Mouse (Mus musculus): ENCODE data around the gene Parp3.
A peak's percentile ranks its signal among the peaks of the same experiment; 100 is the strongest.

Gene Parp3

DNA sequence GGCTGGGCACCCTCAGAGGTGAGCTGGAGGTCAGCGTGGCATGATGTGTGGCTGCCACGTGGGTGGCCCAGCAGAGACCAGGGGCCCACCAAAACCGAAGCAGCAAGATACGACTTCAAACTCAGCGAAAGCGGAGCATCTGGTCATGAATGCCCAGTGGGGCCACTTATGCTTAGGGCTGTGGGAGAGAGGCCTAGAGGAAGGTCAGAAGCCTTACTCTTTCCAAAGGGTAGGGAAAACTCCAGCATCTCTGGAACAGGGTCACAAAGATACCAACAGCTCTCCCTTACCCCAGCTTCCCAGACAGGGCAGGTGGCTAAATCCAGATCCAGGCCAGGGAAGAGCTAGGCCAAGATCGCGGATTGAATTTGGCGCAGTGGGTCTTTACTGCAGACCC, 19.6 kb downstream of the Parp3 start:
- DNase-seq (ENCODE audit: low spot score in 2 of 2) = no peak

DNA sequence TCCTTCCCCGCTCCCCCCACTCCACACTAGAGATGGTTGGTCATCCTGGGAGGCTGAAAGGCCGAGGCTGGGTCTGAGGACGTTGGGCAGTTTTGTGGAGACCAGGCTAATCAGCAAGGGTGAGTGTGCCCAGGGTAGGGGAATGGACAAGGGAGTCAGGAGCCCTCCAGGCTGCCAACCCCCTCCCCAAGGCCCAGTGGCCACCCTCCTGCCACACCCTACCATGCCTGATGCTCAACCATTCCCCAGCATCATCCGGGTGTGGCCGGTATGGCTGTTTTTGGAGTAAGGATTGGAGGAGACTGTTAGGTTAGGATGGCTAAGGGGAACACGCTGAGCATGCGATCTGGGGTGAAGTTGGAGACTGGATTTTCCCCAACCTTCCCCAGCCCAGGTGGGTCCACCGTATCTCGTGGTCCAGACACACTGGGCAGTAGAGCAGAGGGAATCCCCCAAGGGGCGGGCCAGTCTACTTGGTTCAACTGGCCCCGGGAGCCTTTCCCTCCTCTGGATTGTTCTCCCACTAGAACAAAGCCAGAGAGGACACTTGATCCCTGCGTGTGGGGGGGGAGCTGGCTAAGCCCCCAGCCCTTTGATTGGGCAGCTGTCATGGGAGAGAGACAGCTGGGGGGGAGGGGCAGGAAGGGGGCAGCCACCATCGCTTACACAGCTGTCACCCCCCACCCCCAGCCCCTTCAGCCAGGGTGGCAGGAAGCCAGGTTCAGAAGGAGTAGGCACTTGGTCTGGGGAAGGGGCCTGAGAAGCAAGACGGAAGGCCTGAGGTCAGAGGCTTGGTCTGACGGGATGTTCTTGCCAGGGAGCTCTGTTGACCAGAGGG, 20.2 kb downstream of the Parp3 start:
- no peak for DNase-seq (ENCODE audit: low spot score in 2 of 2)

DNA sequence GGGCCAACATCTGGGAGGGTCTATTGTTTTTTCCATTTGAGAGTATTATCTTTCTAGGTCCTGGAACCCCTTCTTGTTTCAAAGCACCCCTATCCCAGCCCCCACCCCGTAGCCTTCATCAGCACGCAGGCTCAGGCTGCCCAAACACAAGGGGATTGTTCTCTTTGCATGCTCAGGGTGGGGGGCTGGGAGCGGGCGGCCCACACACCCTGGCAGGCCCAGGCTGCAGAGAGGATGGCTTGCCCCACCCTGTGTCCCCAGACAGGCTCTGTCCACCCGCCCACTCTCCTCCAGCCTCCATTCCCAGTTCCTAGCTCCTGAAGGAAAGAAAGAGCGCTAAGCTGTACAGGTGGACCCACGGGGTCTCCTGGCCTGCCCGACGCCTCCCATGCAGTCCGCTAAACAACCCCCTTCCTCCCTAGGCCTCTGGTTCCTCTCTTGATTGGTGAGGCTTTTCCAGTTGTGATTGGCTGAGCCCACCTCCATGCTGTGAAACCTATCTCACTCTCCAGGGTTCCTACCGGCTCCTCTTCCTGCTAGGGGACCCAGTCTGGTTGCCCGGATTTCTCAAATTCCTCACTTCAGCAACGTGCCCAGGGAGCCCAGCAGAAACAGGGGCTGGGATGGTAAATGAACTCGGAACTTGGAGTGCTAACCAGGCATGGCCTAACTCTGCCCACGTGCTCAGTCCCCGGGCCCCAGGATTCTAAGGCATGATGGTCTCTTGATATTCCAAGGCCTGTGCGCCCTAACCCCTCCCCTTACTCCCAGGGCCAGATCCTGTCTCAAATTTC, 21.7 kb downstream of the Parp3 start:
- DNase-seq (ENCODE audit: low spot score in 2 of 2) = no peak

DNA sequence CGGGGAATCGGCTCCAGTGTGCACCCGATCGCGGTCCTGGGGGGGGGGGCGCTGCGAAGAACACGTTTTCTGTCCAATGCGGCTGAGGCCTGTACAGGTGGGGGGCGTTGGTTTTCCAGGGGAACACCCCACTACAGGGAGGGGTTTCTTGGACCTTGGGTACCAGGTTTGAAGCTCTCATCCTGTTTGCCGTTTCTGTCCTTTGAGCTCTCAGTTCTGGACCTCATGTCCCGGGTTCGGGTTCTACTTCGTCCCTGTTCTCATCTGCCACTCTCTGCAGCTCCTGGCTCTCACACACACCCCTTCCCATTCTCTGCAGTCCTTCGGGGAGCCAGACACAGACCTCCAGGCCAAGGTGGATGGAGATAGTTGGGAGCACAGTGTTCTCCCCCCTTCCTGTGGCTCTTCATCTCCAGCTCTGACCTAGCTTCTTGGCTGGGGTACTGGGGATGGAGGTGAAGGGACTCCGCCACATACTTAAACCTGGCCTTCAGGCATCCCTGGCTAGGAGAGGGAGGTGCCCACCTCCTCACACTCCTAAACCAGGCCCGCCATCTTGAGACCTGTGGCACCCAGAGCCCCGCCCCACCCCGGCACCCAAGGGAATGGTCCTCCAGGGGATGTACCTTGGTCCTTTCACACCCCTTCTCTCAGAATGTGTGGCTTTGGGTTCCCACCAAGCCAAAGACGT, 22.5 kb downstream of the Parp3 start:
- DNase-seq (ENCODE audit: low spot score in 2 of 2) = no peak

DNA sequence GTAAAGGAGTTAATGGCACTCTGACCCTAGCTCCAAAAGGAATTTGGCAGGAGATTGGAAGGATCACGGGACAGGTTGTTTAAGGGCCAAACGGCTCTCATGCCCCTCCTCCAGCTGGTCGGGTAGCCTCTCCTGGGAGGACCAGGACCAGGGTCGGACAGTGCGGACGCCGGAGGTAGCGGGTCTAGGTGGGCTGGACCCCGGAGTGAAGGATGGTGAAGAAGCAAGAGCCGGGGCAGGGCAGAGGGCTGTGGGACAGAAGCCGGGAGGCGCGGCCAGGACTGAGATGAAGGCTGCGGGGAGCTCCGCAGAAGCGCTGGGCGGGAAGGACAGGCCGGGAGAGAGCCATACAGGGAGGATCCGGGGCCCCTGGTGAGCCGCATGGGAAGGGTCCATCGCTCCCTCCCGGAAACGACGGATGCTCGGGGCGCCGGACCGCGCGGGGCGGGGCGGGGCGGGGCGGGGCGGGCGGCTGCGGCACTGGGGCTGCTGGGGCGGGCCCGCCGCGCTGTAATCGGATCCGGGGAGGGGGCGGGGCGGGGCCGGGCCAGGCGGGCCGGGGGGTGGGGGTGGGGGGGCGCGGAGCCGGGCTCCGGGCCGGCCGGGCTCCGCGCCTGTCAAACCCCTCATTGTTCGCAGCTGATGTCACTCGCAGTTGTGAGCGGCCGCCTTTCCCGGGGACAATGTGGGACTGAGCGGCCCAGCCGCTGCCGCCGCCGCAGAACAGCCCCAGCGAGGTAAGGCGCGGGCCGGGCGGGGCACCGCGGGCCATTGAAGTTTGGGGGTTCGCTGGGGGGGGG, 23.3 kb downstream of the Parp3 start, which contains the start of gene Pcbp4:
Gene Pcbp4 (plus strand): TSS at position 21 of the 800 bp plus-strand sequence.
- no peak for DNase-seq (ENCODE audit: low spot score in 2 of 2)

DNA sequence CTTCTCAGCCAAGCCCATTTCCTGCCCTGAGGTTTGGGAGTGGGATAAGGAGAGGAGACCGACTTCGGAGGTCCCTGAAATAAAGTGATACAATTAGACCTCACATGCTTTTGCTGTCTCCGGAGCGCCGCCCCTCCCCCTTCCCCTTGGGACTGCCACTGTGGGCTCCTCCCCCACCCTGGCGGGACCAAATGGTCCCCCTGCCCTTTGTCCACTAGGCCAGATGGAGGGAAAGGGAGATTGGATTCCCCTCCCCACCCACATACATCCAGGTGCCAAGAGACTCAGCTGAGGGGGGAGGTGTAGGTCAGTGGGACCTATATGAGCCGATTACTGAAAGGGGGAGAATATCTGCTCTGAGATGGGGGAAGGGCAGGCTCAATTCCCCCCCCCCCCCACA, 23.9 kb downstream of the Parp3 start:
- no peak for DNase-seq (ENCODE audit: low spot score in 2 of 2)

DNA sequence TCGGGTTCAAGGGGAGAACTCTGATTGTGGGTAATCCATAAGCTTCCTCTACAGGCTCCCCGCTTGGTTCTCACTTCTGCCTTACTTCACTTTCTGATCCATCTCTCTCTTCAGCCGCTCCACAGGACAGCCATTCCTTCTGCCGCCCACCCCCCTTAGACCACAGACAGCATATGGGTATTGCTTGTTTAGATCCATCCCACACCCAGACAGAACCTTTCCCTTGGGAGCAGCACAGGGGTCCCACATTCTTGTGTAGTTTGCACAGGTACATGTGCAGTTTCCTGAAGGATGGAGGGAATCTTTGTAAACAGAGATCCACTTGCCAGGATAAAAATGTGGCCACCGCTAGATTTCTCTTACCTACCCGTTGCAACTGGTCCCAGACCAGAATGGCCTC, 24.4 kb downstream of the Parp3 start:
- DNase-seq (ENCODE audit: low spot score in 2 of 2) = no peak

DNA sequence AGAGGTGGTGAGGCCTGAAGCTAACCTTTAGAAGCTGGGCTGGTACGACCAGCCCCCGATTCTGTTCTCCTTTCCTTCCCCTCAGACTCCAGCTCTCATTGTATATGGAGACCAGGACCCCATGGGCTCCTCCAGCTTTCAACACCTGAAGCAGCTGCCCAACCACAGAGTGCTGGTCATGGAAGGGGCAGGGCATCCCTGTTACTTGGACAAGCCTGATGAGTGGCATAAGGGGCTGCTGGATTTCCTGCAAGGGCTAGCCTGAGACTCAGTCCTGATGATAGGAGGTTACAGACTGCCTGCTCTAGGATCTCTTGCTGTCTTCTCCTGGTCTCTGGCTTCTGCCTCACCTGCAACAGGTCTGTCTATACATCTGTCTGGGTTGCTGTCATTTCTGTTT, 24.9 kb downstream of the Parp3 start:
- no peak for DNase-seq (ENCODE audit: low spot score in 2 of 2)

DNA sequence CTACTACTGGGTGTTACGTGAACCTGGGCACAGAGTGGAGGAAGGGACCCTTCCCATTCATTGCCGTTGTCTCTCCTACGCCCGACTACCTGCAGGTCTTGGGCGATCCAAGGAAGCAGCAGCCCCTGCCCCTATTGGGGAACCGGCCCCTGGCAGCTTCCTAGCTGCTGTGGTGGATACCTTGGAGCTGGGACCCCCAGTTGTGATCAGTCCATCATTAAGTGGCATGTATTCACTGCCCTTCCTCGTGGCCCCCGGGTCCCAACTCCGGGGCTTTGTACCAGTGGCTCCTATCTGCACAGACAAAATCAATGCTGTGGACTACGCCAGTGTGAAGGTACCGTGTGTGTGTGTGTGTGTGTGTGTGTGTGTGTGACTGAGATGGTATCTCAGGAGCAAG, 25.5 kb downstream of the Parp3 start:
- DNase-seq (ENCODE audit: low spot score in 2 of 2) = no peak

DNA sequence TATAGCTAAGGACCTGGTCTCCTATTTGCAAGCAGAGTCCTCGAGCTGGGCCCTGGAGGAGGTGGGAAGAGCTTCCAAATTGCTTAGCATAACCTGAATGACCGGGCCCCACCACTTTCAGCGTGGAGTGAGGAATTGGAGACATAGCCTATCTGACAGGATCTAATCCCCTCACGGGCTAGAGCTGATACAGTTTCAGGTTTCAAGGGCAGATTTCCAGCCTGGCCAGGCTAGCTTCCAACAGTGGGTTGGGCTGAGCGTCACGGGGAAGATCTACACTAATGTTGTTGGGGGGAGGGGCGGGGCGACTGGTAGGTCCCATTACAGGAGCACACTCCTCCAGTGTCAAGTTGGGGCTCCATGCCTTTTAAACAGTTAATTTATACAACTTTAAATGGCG, 26.1 kb downstream of the Parp3 start:
- DNase-seq (ENCODE audit: low spot score in 2 of 2) = no peak

DNA sequence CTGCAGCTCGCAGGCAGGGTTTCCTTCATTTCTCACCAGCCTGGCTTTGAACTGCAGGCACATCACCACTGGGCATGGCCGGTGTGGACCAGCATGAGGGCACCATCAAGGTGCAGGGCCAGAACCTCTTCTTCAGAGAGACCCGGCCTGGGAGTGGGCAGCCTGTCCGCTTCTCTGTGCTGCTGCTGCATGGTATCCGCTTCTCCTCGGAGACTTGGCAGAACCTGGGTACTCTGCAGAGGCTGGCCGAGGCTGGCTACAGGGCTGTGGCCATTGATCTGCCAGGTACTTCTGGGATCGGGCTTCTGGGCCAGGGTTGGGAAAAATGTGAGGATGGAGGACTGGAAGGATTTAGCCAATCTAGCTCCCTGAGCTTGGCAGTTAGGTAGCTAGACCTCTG, 26.8 kb downstream of the Parp3 start:
- no peak for DNase-seq (ENCODE audit: low spot score in 2 of 2)

DNA sequence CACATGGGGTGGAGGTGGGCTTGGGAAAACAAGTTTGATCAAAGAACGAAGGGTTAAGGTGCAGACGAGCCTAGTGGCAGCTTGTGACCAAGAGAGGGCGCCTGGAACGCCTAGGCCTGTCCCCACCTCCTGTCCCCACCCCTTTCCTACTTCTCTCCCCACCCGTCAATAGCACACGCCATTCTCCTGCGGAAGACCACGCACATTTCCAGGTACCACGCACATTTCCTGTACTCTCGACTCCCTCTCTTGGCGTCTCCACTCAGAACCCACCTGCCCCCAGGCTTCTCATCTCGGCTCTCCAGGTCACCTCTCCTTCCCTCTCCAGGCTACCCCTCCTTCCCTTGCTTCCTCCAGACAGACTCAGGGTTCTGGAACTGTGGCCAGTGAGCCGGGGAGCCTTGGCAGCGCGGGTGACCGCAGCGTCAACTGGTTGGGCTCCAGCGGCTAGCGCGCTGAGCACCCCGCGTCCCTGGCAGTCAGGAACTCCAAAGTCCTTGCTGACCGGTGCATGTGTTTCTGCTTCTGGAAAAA, 28.2 kb downstream of the Parp3 start:
- peak in 1 of 2 experiments; percentile 57 for DNase-seq (ENCODE audit: low spot score in 2 of 2)

DNA sequence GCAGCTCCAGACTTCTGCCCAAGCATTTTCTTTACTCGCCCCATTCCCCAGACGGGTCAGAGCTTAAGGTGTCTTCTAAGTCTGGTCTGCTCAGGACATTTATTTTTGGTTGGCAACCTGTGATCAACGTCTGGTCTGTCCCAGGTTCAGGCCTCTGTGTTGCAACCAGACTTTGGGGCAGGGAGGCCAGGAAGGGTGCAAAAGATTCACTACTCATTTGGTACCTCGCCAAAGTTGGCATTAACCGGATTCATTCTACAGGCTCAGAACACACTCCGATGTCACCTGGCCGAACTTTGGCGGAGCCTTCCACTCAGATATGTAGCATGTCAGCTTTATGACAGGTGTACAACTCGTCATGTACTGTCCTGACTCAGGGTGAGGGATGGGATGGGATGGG, 28.8 kb downstream of the Parp3 start:
- no peak for DNase-seq (ENCODE audit: low spot score in 2 of 2)

DNA sequence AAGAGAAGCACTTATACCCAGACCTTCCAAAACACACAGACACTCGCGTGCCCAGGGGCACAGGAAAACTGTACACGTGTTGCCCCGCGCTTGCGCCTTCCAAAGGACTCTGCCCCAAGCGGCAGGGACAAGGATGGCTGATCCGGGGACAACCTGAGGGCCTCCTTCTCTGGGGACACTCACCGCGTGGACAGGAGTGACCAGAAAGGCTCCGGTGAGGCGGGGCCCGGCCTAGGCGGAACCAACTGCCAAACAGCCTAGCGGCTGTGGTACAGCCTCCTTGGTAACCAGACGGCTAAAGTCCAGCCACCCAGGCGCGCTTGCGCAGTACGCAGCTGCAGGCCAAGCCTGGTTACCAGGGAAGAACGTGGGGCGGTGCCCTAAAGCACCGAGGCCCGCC, 29.4 kb downstream of the Parp3 start, which contains the start of the genes Abhd14b and Abhd14a:
Gene Abhd14b (plus strand): TSS at position 112 of the 400 bp plus-strand sequence.
Gene Abhd14a (minus strand): TSS at position 331 of the 400 bp plus-strand sequence.
- peak; percentile 78 to 81 for DNase-seq (ENCODE audit: low spot score in 2 of 2)

DNA sequence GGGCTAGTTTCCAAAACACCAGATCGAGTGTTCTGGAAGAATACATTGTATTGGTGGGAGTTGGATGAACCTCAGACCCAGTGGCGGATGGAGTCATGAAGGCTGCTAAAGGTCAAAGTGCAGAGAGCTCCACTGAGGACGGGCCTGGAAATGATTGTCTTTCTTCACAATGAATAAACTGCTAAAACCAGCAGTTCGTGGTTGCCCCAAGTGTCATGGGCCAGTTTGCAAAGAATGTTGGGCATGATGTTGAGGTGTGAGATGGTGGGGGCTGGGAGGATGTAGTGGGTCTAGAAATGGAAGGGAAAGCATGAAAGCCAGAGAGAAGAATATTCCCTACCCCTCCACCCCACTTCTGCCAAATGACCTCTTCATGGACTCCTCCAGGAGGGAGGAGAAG, 31.9 kb downstream of the Parp3 start:
- DNase-seq (ENCODE audit: low spot score in 2 of 2) = no peak

DNA sequence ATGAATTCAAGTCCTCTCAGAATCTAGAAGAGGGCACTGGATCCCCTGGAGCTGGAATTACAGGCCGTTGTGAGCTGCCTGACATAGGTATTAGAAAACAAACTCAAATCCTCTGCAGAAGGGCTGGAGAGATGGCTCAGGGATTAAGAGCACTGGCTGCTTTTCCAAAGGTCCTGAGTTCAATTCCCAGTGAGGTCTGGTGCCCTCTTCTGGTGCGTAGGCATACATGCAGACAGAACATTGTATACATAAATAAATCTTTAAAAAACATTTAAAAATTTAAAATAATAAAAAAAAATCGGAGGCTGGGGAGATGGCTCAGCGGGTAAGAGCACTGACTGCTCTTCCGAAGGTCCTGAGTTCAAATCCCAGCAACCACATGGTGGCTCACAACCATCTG, 34.1 kb downstream of the Parp3 start:
- no peak for DNase-seq (ENCODE audit: low spot score in 2 of 2)

DNA sequence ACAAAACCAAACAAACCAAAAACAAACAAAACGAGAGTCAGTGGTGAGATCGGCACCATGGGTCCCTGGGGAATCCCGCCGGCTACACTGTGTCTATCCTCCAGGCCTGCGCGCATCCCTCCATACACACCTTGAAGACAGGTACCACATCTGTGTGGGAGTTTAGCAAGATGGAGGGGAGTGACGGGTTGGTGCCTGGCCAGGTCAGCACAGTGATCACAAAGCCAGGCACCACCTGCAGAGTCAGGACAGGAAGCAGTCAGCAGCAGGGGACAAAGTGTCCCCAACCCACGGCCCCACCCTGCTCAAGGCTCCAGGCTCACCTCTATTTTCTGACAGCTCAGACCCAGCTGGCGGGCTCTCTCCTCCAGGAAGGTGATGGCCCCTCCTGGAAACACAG, 40.2 kb downstream of the Parp3 start:
- no peak for DNase-seq (ENCODE audit: low spot score in 2 of 2)

DNA sequence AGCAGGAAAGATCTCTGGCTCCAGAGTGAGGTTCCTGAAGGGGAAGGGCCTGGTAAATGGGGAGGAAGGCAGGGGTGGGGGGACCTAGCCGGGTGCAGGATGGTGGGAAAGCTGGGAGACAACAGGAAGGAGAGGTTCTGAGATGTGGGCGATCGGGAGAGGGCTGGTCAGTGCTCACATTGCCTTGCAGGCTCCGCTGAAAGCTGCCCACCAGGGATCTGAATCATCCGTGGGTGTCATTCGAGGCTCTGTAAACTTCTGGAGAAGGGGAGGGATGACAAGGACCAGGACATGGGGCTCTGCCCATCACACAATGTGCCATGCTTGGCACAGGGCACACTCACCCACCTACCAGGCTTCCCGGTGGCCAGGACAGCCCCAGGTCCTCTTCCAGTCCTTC, 43.4 kb downstream of the Parp3 start:
- DNase-seq (ENCODE audit: low spot score in 2 of 2) = no peak

DNA sequence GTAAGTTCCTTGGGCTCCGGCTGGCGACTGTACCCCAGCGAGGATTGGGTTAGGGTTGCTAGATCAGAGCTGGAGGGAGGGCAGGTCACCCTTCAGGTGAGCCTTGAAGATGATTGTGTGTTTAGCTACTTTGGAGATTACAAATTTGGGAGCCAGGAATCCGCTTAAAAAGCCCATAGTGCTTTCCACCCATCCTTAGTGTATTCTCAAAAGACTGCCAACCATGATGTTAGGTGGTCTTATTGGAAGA, 46.8 kb downstream of the Parp3 start:
- DNase-seq (ENCODE audit: low spot score in 2 of 2) = no peak

DNA sequence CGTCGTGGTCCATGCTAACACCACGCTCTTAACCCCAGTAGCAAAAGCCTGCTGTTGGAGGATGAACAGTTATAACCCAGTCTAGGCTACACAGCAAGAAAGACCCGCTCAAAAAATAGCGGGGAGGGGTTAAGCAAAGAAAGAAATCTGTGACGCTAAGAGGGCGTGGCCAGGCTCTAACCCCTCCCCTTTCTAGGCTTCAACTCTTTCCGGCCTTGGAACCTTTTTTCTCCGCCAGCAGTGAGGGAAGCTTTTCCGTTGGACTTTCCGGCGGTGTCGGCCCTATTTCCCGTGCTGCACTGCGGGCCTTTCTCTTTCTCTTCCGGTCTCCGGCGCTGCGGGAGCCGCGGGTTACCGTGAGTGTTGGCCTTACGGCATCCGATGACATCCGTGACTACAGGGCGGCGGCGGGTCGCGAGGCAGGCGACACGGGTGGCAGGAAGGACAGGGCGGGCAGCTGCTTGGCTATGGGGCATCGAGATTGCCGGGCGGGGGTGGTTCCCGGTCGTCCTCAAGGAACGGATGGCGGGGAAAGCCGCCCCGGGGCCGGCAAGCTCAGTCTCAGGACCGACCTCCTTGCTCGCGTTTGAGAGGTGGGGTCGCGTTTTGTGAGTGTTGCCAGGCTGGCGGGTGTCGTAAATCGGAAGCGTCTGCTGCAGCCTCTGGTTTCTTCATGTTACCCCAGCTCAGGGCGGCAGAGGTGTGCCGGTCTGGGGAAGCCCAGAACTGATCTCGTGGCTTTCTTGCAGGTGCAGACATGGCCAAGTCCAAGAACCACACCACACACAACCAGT, 47.3 kb downstream of the Parp3 start, which contains the start of gene Rpl29:
Gene Rpl29 (plus strand): TSS at position 234 of the 794 bp plus-strand sequence.
- DNase-seq (ENCODE audit: low spot score in 2 of 2) = peak; percentile 91 to 93

All from frontal cortex, postnatal 14 days (tissue).